Mouse (Mus musculus) kidney, embryonic 15.5 days (tissue): Measurements from ENCODE around the gene 4930556J24Rik. TPM values are rescaled to one million over a fixed set of nuclear protein-coding genes. Genes with fewer than 3 reads are reported as not detected.
"Not testable (repeated sequence)": the region's sequence is repeated elsewhere in the genome, so short reads cannot be mapped to it uniquely, and the experiment has no call there.

ENCODE experiments used
- ATAC-seq: fragments of 200-750 bp; cut with Nextera tagmentation; replicated peaks from 2 replicates; pipeline ENCODE4 v1.8.0; 2017; ENCODE audit warnings: moderate TSS enrichment; ENCODE audit not compliant: low FRiP score
- H3K27ac ChIP-seq: fragments of 300-500 bp; sonication (generic); 2 replicates; pipeline ENCODE4 v1.5.1; 2015; ENCODE audit warnings: mild to moderate bottlenecking, inconsistent platforms
- H3K27me3 ChIP-seq: fragments of 300-500 bp; sonication (generic); 2 replicates; pipeline ENCODE4 v1.6.1; 2015; ENCODE audit warnings: inconsistent platforms
- H3K36me3 ChIP-seq: fragments of 300-500 bp; sonication (generic); 2 replicates; pipeline ENCODE4 v1.6.1; 2015; ENCODE audit warnings: inconsistent platforms
- H3K4me1 ChIP-seq: fragments of 300-500 bp; sonication (generic); 2 replicates; pipeline ENCODE4 v1.6.1; 2015; ENCODE audit warnings: inconsistent platforms
- H3K4me2 ChIP-seq: fragments of 300-500 bp; sonication (generic); 2 replicates; pipeline ENCODE4 v1.6.1; 2015; ENCODE audit warnings: moderate library complexity, mild to moderate bottlenecking, inconsistent platforms
- H3K4me3 ChIP-seq: fragments of 300-500 bp; sonication (generic); replicated peaks from 2 replicates; pipeline ENCODE4 v1.5.1; 2015; ENCODE audit warnings: mild to moderate bottlenecking, inconsistent platforms
- H3K9ac ChIP-seq: fragments of 300-500 bp; sonication (generic); 2 replicates; pipeline ENCODE4 v1.6.1; 2015; ENCODE audit warnings: mild to moderate bottlenecking, inconsistent platforms
- H3K9me3 ChIP-seq: fragments of 300-500 bp; sonication (generic); replicated peaks from 2 replicates; pipeline ENCODE4 v1.6.1; 2016; ENCODE audit warnings: inconsistent platforms
- WGBS: fragments of 180-500 bp; shearing (Covaris S2); methylation state at CpG from one replicate; pipeline ENCODE4 v1.1.7; 2015; ENCODE audit warnings: mixed read lengths; 5-methylcytosine and 5-hydroxymethylcytosine counted together
- polyA plus RNA-seq: library from polyadenylated mRNA; unstranded; fragments of >200 nt; fragmentation: Nextera tagmentation; extraction: Ambion mirVana; gene quantifications from 2 replicates; pipeline ENCODE4 v1.2.1, GENCODE M21; 2015

Gene 4930556J24Rik
- 0.44 TPM in 1 of 2 replicates, not detected in the other for polyA plus RNA-seq

DNA sequence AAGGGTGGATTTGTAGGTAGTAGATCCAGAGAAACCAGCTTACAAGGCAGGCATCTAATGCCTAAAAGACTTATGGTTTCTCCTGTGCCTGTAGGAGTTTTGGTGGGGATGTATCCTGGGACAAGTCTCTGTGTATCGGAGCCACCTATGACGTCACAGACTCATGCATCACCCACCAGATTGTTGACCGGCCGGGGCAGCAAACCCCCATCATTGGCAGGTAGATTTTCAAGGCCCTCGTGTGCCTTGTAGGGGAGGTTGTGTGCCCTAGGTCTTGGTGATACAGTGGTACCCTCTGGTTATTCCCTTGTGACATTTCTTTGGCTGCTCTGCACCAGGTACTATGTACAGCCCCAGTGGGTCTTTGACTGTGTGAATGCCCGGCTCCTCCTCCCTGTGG, at the start of gene 4930556J24Rik:
TSS of gene 4930556J24Rik (minus strand) at position 101 of the 400 bp plus-strand sequence.
- peaks cover 97% of the 10 kb centered on the region for H3K36me3 ChIP-seq
- H3K27ac ChIP-seq: no peak within 1 kb of the TSS
- 97% methylated on average over 6 of the region's 6 CpGs for WGBS
- no peak within 1 kb of the TSS for H3K4me2 ChIP-seq
- ATAC-seq: no peak
- H3K9me3 ChIP-seq: no peaks in the 10 kb centered on the region
- no peak within 1 kb of the TSS for H3K9ac ChIP-seq
- H3K4me1 ChIP-seq: peaks cover 4% of the 10 kb centered on the region
- no peak within 1 kb of the TSS for H3K4me3 ChIP-seq
- H3K27me3 ChIP-seq: no peaks in the 10 kb centered on the region

DNA sequence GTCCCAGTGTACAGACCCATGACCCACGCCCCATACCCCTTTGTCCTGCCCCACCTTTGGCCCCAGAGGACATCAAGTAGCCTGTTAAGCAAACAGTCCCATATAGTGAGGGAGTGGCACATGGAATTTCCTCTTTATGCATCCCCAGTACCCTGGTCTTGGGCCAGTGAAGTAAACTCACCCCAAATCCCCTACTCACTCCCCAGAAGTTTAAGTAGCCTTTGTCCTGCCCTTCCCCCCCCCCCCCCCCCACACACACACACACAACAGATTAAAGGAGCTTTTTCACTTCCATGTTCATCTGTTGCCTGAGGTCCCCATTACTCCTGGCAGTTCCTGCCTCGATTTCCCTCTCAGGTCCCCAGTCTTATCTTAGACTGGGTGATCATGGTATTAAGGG, 46.7 kb upstream of the 4930556J24Rik start:
- H3K27me3 ChIP-seq: no peaks in the 10 kb centered on the region
- no peak overlapping the region for H3K9ac ChIP-seq
- ATAC-seq: no peak
- WGBS: 69% methylated on average over 2 of the region's 2 CpGs
- H3K4me1 ChIP-seq: no peaks in the 10 kb centered on the region
- H3K4me3 ChIP-seq: no peak overlapping the region
- no peaks in the 10 kb centered on the region for H3K36me3 ChIP-seq
- no peaks in the 10 kb centered on the region for H3K9me3 ChIP-seq
- H3K27ac ChIP-seq: no peak overlapping the region
- H3K4me2 ChIP-seq: no peak overlapping the region

DNA sequence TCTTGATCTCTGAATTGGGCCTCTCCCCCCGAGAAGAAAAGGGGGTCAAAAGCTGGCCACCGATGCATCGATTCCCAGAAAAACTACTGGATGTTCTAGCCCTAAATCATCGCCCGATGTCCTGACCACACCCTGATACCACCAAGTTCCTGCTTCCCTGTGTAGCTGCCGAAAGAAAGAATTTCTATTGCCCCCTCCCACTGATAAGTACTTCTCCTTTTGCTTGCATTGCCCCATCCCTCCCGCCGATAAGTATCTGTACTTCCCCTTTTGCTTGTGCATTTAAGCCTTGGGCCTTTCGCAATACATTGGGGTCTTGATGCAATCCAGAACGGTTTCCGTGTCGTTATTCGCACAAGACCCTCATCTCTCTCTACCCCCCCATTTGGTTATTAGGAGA, 45.5 kb upstream of the 4930556J24Rik start:
- H3K4me3 ChIP-seq, H3K4me1 ChIP-seq, ATAC-seq, H3K27ac ChIP-seq, H3K9me3 ChIP-seq, H3K27me3 ChIP-seq, H3K9ac ChIP-seq, H3K36me3 ChIP-seq, H3K4me2 ChIP-seq: not testable (repeated sequence)
- 95% methylated on average over 13 of the region's 13 CpGs for WGBS

DNA sequence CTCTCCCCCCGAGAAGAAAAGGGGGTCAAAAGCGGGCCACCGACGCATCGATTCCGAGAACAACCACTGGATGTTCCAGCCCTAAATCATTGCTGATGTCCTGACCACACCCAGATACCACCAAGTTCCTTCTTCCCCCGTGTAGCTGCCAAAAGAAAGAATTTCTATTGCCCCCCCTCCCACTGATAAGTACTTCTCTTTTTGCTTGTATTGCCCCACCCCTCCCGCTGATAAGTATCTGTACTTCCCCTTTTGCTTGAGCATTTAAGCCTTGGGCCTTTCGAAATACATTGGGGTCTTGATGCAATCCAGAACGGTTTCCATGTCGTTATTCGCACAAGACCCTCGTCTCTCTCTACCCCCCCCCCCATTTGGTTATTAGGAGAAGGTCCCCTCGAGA, 39.2 kb upstream of the 4930556J24Rik start:
- not testable (repeated sequence) for H3K9ac ChIP-seq, H3K4me1 ChIP-seq, H3K27me3 ChIP-seq, H3K4me2 ChIP-seq, ATAC-seq, H3K36me3 ChIP-seq, H3K9me3 ChIP-seq, H3K4me3 ChIP-seq, H3K27ac ChIP-seq
- WGBS: 91% methylated on average over 14 of the region's 14 CpGs

DNA sequence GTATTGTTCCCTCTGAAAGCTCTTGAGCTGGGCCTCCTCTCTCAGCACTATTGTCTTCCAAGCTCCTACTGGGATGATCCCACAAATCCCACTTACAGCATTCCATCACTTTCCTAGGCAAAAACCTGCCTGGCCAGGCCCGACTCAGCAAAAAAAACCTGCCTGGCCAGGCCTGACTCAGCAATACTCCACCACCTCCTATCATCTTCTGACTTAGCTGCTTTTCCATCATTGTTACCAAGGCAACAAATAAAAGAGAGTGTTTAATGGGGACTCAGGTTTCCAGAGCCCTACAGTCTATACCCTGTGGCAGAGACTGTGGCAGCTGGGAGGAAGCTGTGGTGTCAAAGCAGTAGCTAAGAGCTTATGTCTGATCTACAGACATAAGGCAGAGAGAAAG, 36.0 kb upstream of the 4930556J24Rik start:
- H3K4me1 ChIP-seq: no peaks in the 10 kb centered on the region
- ATAC-seq: no peak
- H3K9ac ChIP-seq: no peak overlapping the region
- no peak overlapping the region for H3K4me2 ChIP-seq
- no peaks in the 10 kb centered on the region for H3K27me3 ChIP-seq
- H3K4me3 ChIP-seq: no peak overlapping the region
- no peak overlapping the region for H3K27ac ChIP-seq
- no peaks in the 10 kb centered on the region for H3K9me3 ChIP-seq
- no peaks in the 10 kb centered on the region for H3K36me3 ChIP-seq
- WGBS: 80% methylated on average over 1 of the region's 1 CpGs

DNA sequence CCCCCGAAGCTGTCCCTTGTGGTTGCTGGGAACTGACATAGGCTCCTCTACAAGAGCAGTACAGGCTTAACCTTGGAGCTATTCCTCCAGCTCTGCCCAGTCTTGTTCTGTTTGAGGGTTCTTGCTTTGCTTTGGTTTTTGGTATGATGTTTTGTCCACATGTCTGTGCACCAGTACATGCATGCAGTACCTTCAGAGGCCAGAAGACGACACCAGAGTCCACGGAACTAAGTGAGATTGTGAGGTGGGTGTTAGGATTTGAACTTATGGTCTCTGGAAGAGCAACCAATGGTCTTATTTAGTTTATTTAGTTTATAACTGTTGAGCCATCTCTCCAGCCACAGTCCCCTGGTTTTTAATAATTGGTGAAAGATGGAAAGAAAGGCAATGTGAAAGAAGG, 29.9 kb upstream of the 4930556J24Rik start:
- Histone ChIP-seq H3K4me3 (no peak overlapping the region), H3K4me1 (no peaks in the 10 kb centered on the region), H3K27ac (no peak overlapping the region), H3K36me3 (no peaks in the 10 kb centered on the region), H3K9me3 (no peaks in the 10 kb centered on the region), H3K4me2 (no peak overlapping the region), H3K27me3 (peaks cover 5% of the 10 kb centered on the region; the same call in 1 of the 2 replicates), H3K9ac (no peak overlapping the region)
- ATAC-seq: no peak
- WGBS: 87% methylated on average over 3 of the region's 3 CpGs

DNA sequence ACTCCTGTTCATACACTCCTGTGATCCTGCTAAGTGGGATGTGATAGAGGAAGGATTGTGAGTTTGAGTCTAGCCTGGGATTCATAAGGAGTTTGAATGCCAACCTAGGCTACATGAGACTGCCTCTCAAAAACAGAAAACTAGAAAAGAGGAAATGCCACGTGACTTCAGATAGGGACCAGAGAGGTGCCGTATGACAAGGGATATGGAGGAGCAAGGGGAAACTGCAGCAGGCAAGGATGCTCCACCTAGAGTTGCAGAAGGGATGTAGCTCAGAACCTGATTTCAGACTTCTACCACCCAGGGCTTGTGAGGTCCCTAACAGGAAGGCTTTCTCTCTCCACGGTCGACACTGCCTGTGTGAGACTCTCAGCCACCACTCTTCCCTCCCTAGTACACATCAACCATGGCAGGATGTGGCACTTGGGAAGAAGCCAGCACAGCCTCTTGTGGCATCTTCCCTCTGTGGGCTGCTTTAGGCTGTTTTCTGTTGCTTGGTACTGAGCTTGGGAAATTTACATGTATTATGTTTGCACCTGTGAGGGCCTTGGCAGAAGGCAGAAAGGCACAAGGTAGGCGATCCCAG, 28.7 kb upstream of the 4930556J24Rik start:
- H3K27ac ChIP-seq: no peak overlapping the region
- H3K4me2 ChIP-seq: no peak overlapping the region
- peaks cover 14% of the 10 kb centered on the region for H3K27me3 ChIP-seq
- no peaks in the 10 kb centered on the region for H3K4me1 ChIP-seq
- 56% methylated on average over 5 of the region's 5 CpGs for WGBS
- no peak overlapping the region for H3K4me3 ChIP-seq
- H3K9ac ChIP-seq: no peak overlapping the region
- ATAC-seq: no peak
- H3K9me3 ChIP-seq: no peaks in the 10 kb centered on the region
- no peaks in the 10 kb centered on the region for H3K36me3 ChIP-seq

DNA sequence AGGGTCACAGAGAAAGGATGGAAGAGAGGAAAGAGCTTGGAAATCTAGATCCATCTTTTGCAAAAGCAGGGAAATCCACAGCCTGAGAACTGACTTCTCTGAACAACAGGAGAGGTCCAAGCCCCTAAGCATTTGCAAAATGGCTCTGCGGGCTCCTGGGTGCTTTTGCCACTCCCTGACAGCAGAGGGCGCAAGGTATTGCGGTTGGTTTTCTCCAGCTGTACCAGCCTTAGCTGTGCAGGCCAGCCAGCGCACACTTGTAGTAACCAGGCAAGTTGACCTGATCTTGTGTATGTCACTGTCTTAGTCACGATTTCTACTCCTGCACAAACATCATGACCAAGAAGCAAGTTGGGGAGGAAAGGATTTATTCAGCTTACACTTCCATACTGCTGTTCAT, 25.0 kb upstream of the 4930556J24Rik start:
- Histone ChIP-seq H3K4me1 (peaks cover 11% of the 10 kb centered on the region), H3K36me3 (no peaks in the 10 kb centered on the region), H3K4me3 (no peak overlapping the region), H3K9me3 (no peaks in the 10 kb centered on the region), H3K4me2 (no peak overlapping the region), H3K9ac (no peak overlapping the region), H3K27ac (no peak overlapping the region), H3K27me3 (peaks cover 48% of the 10 kb centered on the region)
- 8% methylated on average over 5 of the region's 5 CpGs for WGBS
- ATAC-seq: no peak

DNA sequence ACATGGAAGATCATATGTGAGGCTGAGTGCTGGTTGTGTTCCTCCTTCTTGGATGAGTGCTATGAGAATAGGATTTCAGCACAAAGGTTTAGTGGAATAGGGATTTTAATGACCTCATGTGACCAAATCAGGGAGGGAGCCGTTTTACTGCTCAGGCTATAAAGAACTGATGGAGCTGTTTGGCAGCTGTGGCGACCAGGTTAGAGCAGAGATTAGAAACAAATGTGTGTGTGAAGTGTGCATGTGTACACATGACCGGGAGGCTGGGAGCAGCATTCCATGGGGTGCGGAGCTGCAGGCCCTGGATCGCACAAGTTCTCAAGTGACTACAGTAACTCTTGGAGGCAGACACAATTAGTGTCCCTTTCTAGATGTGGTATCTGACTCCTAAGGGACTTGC, 23.0 kb upstream of the 4930556J24Rik start:
- Histone ChIP-seq H3K4me1 (peaks cover 11% of the 10 kb centered on the region), H3K4me3 (no peak overlapping the region), H3K27me3 (peaks cover 58% of the 10 kb centered on the region), H3K36me3 (no peaks in the 10 kb centered on the region), H3K9me3 (no peaks in the 10 kb centered on the region), H3K9ac (no peak overlapping the region), H3K4me2 (no peak overlapping the region), H3K27ac (no peak overlapping the region)
- WGBS: 31% methylated on average over 5 of the region's 5 CpGs
- no peak for ATAC-seq

DNA sequence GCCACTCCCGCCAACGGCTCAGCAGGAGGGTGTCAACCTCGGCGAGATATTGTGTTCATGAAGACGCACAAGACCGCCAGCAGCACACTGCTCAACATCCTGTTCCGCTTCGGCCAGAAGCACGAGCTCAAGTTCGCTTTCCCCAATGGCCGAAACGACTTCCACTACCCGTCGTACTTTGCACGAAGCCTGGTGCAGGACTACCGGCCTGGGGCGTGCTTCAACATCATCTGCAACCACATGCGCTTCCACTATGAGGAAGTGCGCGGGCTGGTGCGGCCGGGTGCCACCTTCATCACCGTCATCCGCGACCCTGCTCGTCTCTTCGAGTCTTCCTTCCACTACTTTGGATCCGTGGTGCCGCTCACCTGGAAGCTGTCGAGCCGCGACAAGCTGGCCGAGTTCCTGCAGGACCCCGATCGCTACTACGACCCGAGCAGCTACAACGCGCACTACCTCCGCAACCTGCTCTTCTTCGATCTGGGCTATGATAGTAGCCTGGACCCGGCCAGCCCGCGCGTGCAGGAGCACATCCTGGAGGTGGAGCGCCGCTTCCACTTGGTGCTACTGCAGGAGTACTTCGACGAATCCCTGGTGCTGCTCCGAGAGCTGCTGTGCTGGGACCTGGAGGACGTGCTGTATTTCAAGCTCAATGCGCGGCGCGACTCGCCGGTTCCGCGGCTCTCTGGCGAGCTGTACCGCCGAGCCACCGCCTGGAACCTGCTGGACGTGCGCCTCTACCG, 21.6 kb upstream of the 4930556J24Rik start:
- H3K9me3 ChIP-seq: no peaks in the 10 kb centered on the region
- H3K4me2 ChIP-seq: peak overlapping the region; percentile 60
- peak overlapping the region; percentile 33 for H3K4me3 ChIP-seq
- no peaks in the 10 kb centered on the region for H3K36me3 ChIP-seq
- peaks cover 58% of the 10 kb centered on the region for H3K27me3 ChIP-seq
- H3K4me1 ChIP-seq: peaks cover 11% of the 10 kb centered on the region
- no peak overlapping the region for H3K9ac ChIP-seq
- no peak overlapping the region for H3K27ac ChIP-seq
- 5% methylated on average over 66 of the region's 66 CpGs for WGBS
- no peak for ATAC-seq

DNA sequence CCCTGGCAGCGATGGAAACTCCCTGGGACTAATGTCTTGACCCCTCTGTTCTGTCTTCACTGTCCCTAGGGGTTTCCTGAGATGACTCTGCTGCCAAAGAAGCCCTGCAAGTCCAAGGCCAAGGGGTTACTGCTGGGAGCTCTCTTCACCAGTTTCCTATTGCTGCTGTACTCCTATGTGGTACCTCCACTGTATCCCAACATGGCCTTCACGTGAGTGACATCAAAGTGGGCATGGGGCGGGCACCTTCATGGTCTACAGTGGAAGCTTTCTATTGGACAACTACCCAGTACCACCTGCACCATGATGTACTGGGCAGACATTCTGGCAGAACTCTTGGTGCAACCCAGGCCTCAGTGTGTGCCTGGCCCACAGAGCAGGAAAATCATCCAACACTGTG, 20.3 kb upstream of the 4930556J24Rik start:
- H3K9me3 ChIP-seq: no peaks in the 10 kb centered on the region
- H3K9ac ChIP-seq: no peak overlapping the region
- H3K4me2 ChIP-seq: no peak overlapping the region
- peaks cover 58% of the 10 kb centered on the region for H3K27me3 ChIP-seq
- WGBS: 87% methylated on average over 3 of the region's 3 CpGs
- ATAC-seq: no peak
- no peaks in the 10 kb centered on the region for H3K36me3 ChIP-seq
- no peak overlapping the region for H3K4me3 ChIP-seq
- H3K4me1 ChIP-seq: peaks cover 11% of the 10 kb centered on the region
- H3K27ac ChIP-seq: no peak overlapping the region

DNA sequence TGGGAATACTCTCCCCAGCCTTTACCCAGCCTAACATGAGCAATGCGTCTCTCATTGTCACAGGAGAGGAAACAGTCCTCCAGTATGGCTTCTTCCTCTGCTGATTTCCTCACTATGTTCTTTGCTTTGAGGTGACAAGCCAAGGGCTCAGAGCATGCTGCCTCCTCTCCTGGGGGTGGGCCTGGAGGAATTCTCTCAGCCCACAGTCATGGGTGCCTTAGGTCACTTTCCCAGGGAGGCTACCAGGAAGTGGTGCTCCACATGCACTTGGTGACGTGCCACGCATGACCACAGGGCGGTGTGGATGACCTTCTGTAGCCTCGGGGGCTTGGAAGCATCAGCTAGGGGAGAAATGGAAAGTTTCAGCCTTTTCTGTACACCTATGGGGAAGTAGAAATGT, 18.9 kb upstream of the 4930556J24Rik start:
- H3K4me2 ChIP-seq: no peak overlapping the region
- 80% methylated on average over 5 of the region's 5 CpGs for WGBS

More for the DNA sequence above, 18.9 kb upstream of the 4930556J24Rik start:
- Histone ChIP-seq H3K9ac (no peak overlapping the region), H3K4me3 (no peak overlapping the region), H3K36me3 (no peaks in the 10 kb centered on the region), H3K27ac (no peak overlapping the region), H3K4me1 (peaks cover 11% of the 10 kb centered on the region), H3K9me3 (no peaks in the 10 kb centered on the region), H3K27me3 (peaks cover 50% of the 10 kb centered on the region)
- no peak for ATAC-seq
